Mouse (Mus musculus) liver, embryonic 13.5 days (tissue): ENCODE results near the gene Cort. TPM values are rescaled to one million over a fixed set of nuclear protein-coding genes. Genes with fewer than 3 reads are reported as not detected.

Experiments
- ATAC-seq: fragments of 200-750 bp; cut with Nextera tagmentation; 2 replicates; pipeline ENCODE4 v1.8.0; 2017; ENCODE audit warnings: low read depth, mild to moderate bottlenecking, moderate number of reproducible peaks, moderate library complexity
- DNase-seq: peaks from one replicate; pipeline ENCODE4 v3.0.0; 2022
- H3K27ac ChIP-seq: fragments of 300-500 bp; sonication (generic); 2 replicates; pipeline ENCODE4 v1.5.1; 2015; ENCODE audit warnings: moderate library complexity, mild to moderate bottlenecking, inconsistent platforms
- H3K27me3 ChIP-seq: fragments of 300-500 bp; sonication (generic); 2 replicates; pipeline ENCODE4 v1.6.1; 2015; ENCODE audit warnings: mild to moderate bottlenecking, inconsistent platforms
- H3K36me3 ChIP-seq: fragments of 300-500 bp; sonication (generic); 2 replicates; pipeline ENCODE4 v1.6.1; 2015; ENCODE audit warnings: mild to moderate bottlenecking, inconsistent platforms
- H3K4me1 ChIP-seq: fragments of 300-500 bp; sonication (generic); replicated peaks from 2 replicates; pipeline ENCODE4 v1.6.1; 2015; ENCODE audit warnings: inconsistent platforms
- H3K4me2 ChIP-seq: fragments of 300-500 bp; sonication (generic); 2 replicates; pipeline ENCODE4 v1.6.1; 2015; ENCODE audit warnings: inconsistent platforms, mild to moderate bottlenecking, moderate library complexity
- H3K4me3 ChIP-seq: fragments of 300-500 bp; sonication (generic); replicated peaks from 2 replicates; pipeline ENCODE4 v1.5.1; 2015; ENCODE audit warnings: mild to moderate bottlenecking, inconsistent platforms
- H3K9ac ChIP-seq: fragments of 300-500 bp; sonication (generic); 2 replicates; pipeline ENCODE4 v1.6.1; 2015; ENCODE audit warnings: mild to moderate bottlenecking, inconsistent platforms
- H3K9me3 ChIP-seq: fragments of 300-500 bp; sonication (generic); replicated peaks from 2 replicates; pipeline ENCODE4 v1.6.1; 2016; ENCODE audit warnings: inconsistent platforms
- WGBS: fragments of 180-500 bp; shearing (Covaris S2); methylation state at CpG from one replicate; pipeline ENCODE4 v1.1.7; 2015; ENCODE audit not compliant: insufficient replicate concordance; 5-methylcytosine and 5-hydroxymethylcytosine counted together
- polyA plus RNA-seq: library from polyadenylated mRNA; unstranded; fragments of >200 nt; fragmentation: Nextera tagmentation; extraction: Ambion mirVana; gene quantifications from 2 replicates; pipeline ENCODE4 v1.2.1, GENCODE M21; 2015

Gene Cort
- polyA plus RNA-seq, 1 experiment from 2014 or later = not detected

DNA sequence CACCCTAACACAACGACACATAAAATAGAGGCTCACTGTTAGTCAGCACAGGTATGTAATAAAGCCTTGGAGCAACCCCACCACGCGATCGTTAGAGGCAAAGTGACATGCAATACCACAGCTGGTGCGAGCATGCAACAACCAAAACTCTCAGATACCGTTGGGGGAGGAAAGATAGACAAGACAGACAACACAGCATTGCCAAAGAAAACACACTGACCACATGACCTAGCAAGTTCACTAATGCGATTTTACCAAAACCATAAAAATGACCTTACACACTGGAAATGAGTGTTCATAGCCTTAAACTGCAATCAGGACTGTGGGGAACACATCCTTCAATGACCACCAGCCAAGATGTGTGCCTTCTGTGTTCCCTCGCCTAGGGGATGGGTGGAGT lies 35.2 kb downstream of the Cort start:
- no peak for DNase-seq
- peaks cover 20% of the 10 kb centered on the region for H3K36me3 ChIP-seq
- H3K27me3 ChIP-seq = no peaks in the 10 kb centered on the region
- no peak overlapping the region for H3K27ac ChIP-seq
- no peaks in the 10 kb centered on the region for H3K9me3 ChIP-seq
- H3K9ac ChIP-seq = no peak overlapping the region
- no peak overlapping the region for H3K4me3 ChIP-seq
- peaks cover 18% of the 10 kb centered on the region for H3K4me1 ChIP-seq
- H3K4me2 ChIP-seq = no peak overlapping the region
- 68% methylated on average over 8 of the region's 8 CpGs for WGBS
- no peak for ATAC-seq

DNA sequence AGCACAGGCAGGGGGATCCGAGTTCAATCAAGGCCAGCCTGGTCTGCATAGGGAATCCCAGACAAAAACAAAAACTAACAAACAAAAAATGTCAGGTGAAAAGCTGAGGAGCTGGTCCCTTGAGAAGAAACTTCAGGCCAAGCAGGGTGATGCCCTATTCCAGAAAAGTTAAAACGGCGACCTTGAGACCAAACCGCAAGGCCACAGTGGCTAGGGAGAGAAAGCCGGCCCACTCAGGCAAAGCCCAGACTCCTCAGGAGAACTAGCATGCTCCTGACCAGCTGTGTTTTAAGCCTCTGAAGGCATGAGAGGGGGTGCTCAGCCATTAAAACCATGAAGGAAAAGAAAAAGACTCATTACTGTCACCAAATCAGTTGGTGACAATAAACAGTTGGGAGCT lies 41.2 kb downstream of the Cort start:
- WGBS = 75% methylated on average over 5 of the region's 5 CpGs
- Histone ChIP-seq H3K36me3 (0 out of 2 replicates have a peak, but pooled peaks cover 3% of the 10 kb centered on the region), H3K4me1 (peaks cover 16% of the 10 kb centered on the region), H3K9me3 (no peaks in the 10 kb centered on the region), H3K4me3 (no peak overlapping the region), H3K27me3 (no peaks in the 10 kb centered on the region), H3K9ac (no peak overlapping the region), H3K4me2 (no peak overlapping the region), H3K27ac (no peak overlapping the region)
- ATAC-seq = no peak
- no peak for DNase-seq

DNA sequence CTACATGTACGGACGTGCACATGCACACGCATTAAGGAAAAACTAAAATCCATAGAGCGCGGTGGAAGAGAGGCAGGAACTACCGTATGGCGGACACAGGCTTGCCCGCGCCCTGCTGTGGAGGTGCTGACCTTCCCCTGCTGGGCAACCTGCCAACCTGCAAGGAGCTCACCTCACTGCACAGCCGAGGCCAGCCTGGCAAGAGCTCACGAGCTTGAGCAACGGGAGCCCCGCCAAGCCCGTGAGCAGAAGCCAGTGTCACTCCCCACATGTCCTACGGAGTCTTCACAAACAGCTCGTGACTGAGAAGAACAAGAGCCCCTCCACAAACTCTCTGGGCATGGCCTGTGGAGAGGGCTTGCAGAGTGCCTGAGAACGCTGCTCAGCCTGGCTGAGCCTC lies 45.0 kb downstream of the Cort start:
- H3K9me3 ChIP-seq = no peaks in the 10 kb centered on the region
- no peak overlapping the region for H3K4me3 ChIP-seq
- peaks cover 40% of the 10 kb centered on the region for H3K4me1 ChIP-seq
- H3K9ac ChIP-seq = no peak overlapping the region
- H3K27me3 ChIP-seq = no peaks in the 10 kb centered on the region
- ATAC-seq = peak; percentile 63
- DNase-seq = no peak
- H3K36me3 ChIP-seq = 0 out of 2 replicates have a peak, but pooled peaks cover 9% of the 10 kb centered on the region
- no peak overlapping the region for H3K4me2 ChIP-seq
- no peak overlapping the region; the same call in 1 of the 2 replicates for H3K27ac ChIP-seq
- WGBS = 80% methylated on average over 17 of the region's 17 CpGs

DNA sequence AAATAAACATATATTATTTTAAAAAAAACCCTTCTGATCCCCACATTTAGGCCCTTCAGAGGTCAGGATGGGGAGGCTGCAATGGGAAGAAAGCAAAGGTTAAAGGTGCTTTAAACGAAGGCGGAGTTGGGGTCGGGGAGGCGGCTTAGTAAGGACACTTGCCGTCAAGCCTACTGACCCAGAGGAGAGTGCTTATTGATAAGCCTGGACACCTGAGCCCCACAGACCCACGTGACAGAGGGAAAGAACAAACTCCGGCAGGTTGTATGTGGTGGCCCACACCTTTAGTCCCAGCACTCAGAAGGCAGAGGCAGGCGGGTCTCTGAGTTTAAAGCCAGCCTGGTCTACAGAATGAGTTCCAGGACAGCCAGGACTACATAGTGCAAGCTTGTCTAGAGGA lies 46.5 kb downstream of the Cort start:
- WGBS = 81% methylated on average over 8 of the region's 8 CpGs
- H3K9ac ChIP-seq = no peak overlapping the region
- no peak overlapping the region for H3K4me3 ChIP-seq
- peaks cover 16% of the 10 kb centered on the region for H3K36me3 ChIP-seq
- H3K9me3 ChIP-seq = no peaks in the 10 kb centered on the region
- no peak overlapping the region for H3K4me2 ChIP-seq
- no peaks in the 10 kb centered on the region for H3K27me3 ChIP-seq
- peaks cover 44% of the 10 kb centered on the region for H3K4me1 ChIP-seq
- no peak overlapping the region for H3K27ac ChIP-seq
- ATAC-seq = no peak
- no peak for DNase-seq

DNA sequence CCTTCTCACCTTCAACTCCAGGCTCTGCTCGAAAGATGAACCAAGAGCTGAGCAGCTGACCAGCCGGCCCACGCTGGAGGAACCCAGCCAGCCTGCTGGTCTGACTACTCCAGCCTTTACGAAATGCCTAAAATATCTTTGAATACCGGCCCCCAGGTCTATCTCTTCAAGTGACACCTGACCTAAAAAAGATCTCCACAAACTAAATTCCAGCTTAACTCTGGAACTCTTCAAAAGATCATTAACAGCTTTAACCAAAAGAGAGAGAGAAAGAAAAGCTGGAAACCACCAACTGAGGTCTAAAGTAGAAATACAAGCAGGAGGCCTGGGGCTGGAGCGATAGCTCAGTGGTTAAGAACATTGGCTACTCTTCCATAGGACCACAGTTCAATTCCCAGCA lies 46.9 kb downstream of the Cort start:
- Histone ChIP-seq H3K9ac (no peak overlapping the region), H3K9me3 (no peaks in the 10 kb centered on the region), H3K27me3 (no peaks in the 10 kb centered on the region), H3K27ac (no peak overlapping the region), H3K4me1 (peaks cover 44% of the 10 kb centered on the region), H3K36me3 (peaks cover 20% of the 10 kb centered on the region), H3K4me3 (no peak overlapping the region), H3K4me2 (no peak overlapping the region)
- 68% methylated on average over 6 of the region's 6 CpGs for WGBS
- ATAC-seq (no peak), DNase-seq (no peak)

DNA sequence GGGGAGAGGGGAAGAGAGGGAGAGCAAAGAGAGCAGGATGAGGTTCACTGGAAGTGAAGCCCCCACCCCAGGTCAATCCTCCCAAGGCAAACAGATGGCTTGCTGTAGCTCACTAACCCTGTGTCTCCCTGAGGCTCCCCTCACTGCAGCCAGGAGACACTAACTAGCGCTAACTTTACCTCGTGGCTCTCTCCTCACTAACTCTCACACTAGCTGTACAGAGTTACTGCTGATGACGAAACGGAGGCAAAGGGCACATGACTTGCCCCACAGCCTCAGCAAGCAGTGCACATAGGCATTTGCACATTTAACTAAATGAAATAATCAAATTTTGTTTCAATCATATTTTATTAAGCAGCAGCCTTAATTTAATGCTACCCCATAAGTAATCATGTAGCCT lies 48.3 kb downstream of the Cort start:
- Histone ChIP-seq H3K9ac (no peak overlapping the region), H3K9me3 (no peaks in the 10 kb centered on the region), H3K4me3 (no peak overlapping the region), H3K4me2 (no peak overlapping the region), H3K27ac (no peak overlapping the region), H3K36me3 (peaks cover 24% of the 10 kb centered on the region), H3K4me1 (peaks cover 44% of the 10 kb centered on the region), H3K27me3 (no peaks in the 10 kb centered on the region)
- 43% methylated on average over 4 of the region's 4 CpGs for WGBS
- DNase-seq (no peak), ATAC-seq (no peak)

DNA sequence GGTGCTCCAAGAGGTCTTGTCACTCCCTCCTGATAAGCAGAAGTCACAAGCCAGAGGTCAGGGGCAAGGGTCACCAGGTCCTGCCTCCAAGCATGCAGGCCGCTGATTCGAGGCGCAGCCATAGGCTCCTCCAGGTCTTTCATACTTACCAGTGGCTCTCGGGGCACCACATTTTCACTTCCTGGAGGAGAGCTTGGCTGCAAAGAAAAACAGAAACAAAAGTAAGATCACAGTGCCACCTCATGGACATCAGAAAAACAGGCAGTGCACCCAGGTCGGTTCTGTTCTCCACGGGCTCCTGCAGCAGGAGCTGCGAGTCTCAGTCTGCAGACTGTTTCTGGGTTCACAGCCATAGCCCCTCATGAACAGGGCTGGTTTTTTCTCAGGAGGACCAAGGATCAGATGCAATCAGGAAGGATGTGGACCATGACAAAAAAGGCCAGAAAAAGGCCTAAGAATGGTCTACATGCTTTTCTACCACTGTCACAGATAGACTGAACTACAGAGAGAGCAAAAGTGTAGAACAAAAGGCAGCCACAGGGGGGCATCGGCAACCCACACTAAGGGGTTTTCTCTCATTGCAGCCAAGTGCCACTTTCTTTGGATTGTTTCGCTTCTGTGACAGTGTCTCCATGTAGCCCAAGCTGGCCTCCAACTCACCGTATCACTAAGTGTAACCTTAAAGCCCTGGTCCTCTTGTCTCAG lies 50.5 kb downstream of the Cort start:
- no peak overlapping the region for H3K9ac ChIP-seq
- no peaks in the 10 kb centered on the region for H3K9me3 ChIP-seq
- 43% methylated on average over 10 of the region's 10 CpGs for WGBS
- H3K4me3 ChIP-seq = no peak overlapping the region
- peaks cover 42% of the 10 kb centered on the region for H3K36me3 ChIP-seq
- peak; percentile 24 for DNase-seq
- ATAC-seq = peak; percentile 62
- H3K4me2 ChIP-seq = no peak overlapping the region
- no peak overlapping the region for H3K27ac ChIP-seq
- peaks cover 34% of the 10 kb centered on the region for H3K4me1 ChIP-seq
- H3K27me3 ChIP-seq = no peaks in the 10 kb centered on the region

DNA sequence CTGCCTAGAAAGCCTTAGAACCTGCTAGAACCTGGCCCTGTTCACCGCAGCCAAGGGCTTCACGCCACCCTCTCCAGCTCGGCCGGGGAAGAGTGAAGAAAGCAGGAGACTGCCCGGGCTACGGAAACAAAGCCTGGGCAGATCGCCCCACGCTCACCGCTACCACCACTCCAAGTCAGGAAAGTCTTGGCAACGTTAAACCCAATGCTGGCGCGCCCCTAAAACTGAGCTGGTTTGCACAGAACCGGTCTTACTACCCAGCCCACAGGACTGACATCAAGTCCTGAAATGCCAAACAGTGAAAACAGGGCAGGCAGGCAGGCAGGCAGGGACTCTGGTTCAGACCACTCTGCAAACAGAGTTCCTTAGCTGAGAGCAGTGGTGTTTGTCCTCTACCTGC lies 51.5 kb downstream of the Cort start:
- Histone ChIP-seq H3K9me3 (no peaks in the 10 kb centered on the region), H3K27me3 (no peaks in the 10 kb centered on the region), H3K27ac (no peak overlapping the region), H3K4me1 (peaks cover 34% of the 10 kb centered on the region), H3K4me2 (no peak overlapping the region), H3K4me3 (no peak overlapping the region), H3K9ac (no peak overlapping the region), H3K36me3 (peaks cover 40% of the 10 kb centered on the region)
- no peak for ATAC-seq
- DNase-seq = no peak
- WGBS = 84% methylated on average over 13 of the region's 13 CpGs

Other genes starting within 250 kb of the Cort start
- gene Pex14, start 26.9 kb downstream of the Cort start, polyA plus RNA-seq = 27.7 and 28.4 TPM in 2 replicates
- gene Dffa, start 22.6 kb downstream of the Cort start, polyA plus RNA-seq = 20.7 and 22.7 TPM in 2 replicates
- gene Cenps, start 10.9 kb upstream of the Cort start, polyA plus RNA-seq = 20.7 and 24.8 TPM in 2 replicates
- 74.7 and 80.2 TPM in 2 replicates for gene Pgd, start 40.0 kb upstream of the Cort start, polyA plus RNA-seq
- 5.1 and 6.7 TPM in 2 replicates for gene Kif1b, start 180.9 kb upstream of the Cort start, polyA plus RNA-seq